In the genomic region with DNA sequence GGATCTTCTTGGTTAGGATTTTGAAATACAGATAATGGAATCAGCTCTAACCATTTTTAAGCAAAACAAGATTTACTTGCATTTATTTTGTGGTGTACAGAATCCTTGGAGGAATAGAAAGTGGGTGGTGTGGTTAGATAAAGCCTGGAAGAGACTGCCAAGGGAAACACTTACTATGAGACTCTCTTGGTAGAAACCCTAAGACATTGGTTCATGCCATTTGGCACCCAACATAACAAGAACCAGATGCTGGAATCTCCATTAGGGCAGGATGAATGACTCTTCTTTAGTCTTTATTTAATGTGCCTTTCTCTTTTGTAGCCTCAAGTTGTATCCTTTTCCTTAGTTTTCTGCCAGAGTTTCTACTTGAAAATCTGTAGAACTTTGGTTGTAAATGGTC, we compare ENCODE assay signal across 27 mouse cellular contexts.
DNase-seq lines count a peak whose midpoint lies in the region; ATAC-seq lines count a peak whose summit lies in the region.
"Had no signal": no experiment of that assay in that cellular context is flagged by ENCODE, and none has a peak within 500 bp of the region (broad histone marks: within the 10 kb centered on the region; RNA-seq: fewer than 3 reads in every experiment).

No protein-coding gene starts in this region.

- intact Hi-C loops in heart, postnatal 25 days (cut with DNase I): no loop called here

- no peaks in the 10 kb centered on the region for H3K36me3 ChIP-seq in embryonic facial prominence, embryonic 14.5 days (ENCODE audit: control insufficient read depth, insufficient read depth, low read length)
- H3K36me3 ChIP-seq in embryonic facial prominence, embryonic 10.5 days (replicated peaks): no peaks in the 10 kb centered on the region
- H3K36me3 ChIP-seq: embryonic facial prominence, embryonic 12.5 days; forebrain, embryonic 10.5 days; G1E; hindbrain, embryonic 12.5 days; hindbrain, embryonic 15.5 days had no signal

- DNase-seq in embryonic facial prominence, embryonic 14.5 days (ENCODE audit: low spot score): peak; percentile 73
- DNase-seq in embryonic facial prominence, embryonic 10.5 days (ENCODE audit: low spot score): no peak
- DNase-seq in heart, adult 8-10 months (ENCODE audit: low spot score): peak; percentile 24
- no peak for DNase-seq in heart, postnatal 25 days (ENCODE audit: low spot score)
- peak; percentile 2 for DNase-seq in lung, postnatal 36 days
- no peak for DNase-seq in lung, postnatal 25 days (ENCODE audit: low spot score)
- peak; percentile 18 for DNase-seq in skeletal muscle tissue, adult 2 months (ENCODE audit: low read depth, low spot score)
- DNase-seq in kidney, adult 18-20 months: no peak
- DNase-seq: adrenal gland, postnatal 10 days; adrenal gland, postnatal 36 days; B cell, adult 2 months; cerebellum, adult 18-20 months; cerebellum, adult 9-10 months; cerebellum, postnatal 14 days; gastrocnemius, postnatal 10 days; gastrocnemius, postnatal 36 days; kidney, adult 8-10 months had no signal

- no peaks in the 10 kb centered on the region for H3K4me1 ChIP-seq in embryonic facial prominence, embryonic 14.5 days (ENCODE audit: control insufficient read depth, insufficient read depth, low read length)
- no peaks in the 10 kb centered on the region for H3K4me1 ChIP-seq in embryonic facial prominence, embryonic 10.5 days
- H3K4me1 ChIP-seq: embryonic facial prominence, embryonic 12.5 days; forebrain, embryonic 10.5 days; forebrain, embryonic 13.5 days; hindbrain, embryonic 12.5 days; hindbrain, embryonic 15.5 days had no signal

- H3K27ac ChIP-seq in embryonic facial prominence, embryonic 14.5 days (replicated peaks; ENCODE audit: low read depth, low read length): no peak overlapping the region
- no peak overlapping the region for H3K27ac ChIP-seq in embryonic facial prominence, embryonic 10.5 days (replicated peaks)
- H3K27ac ChIP-seq: embryonic facial prominence, embryonic 12.5 days; forebrain, embryonic 10.5 days; forebrain, embryonic 13.5 days; hindbrain, embryonic 12.5 days; hindbrain, embryonic 15.5 days had no signal

- H3K9me3 ChIP-seq in embryonic facial prominence, embryonic 14.5 days (ENCODE audit: control insufficient read depth, low read length): no peaks in the 10 kb centered on the region
- H3K9me3 ChIP-seq in embryonic facial prominence, embryonic 10.5 days: no peaks in the 10 kb centered on the region
- H3K9me3 ChIP-seq: embryonic facial prominence, embryonic 12.5 days; forebrain, embryonic 10.5 days; forebrain, embryonic 13.5 days; G1E; hindbrain, embryonic 12.5 days; hindbrain, embryonic 15.5 days had no signal

- H3K4me3 ChIP-seq in embryonic facial prominence, embryonic 14.5 days (ENCODE audit: low read depth, low read length): no peak overlapping the region
- H3K4me3 ChIP-seq in embryonic facial prominence, embryonic 10.5 days: no peak overlapping the region
- H3K4me3 ChIP-seq: embryonic facial prominence, embryonic 12.5 days; erythroblast, embryonic 14.5 days; forebrain, embryonic 10.5 days; forebrain, embryonic 13.5 days; hindbrain, embryonic 12.5 days; hindbrain, embryonic 15.5 days had no signal

- no peak for ATAC-seq in embryonic facial prominence, embryonic 14.5 days (ENCODE audit: low read depth)
- ATAC-seq: forebrain, embryonic 13.5 days; forebrain, embryonic 16.5 days; intestine, postnatal 0 days had no signal

- H3K4me2 ChIP-seq in embryonic facial prominence, embryonic 14.5 days (ENCODE audit: low read depth, low read length): no peak overlapping the region
- H3K4me2 ChIP-seq: embryonic facial prominence, embryonic 12.5 days; forebrain, embryonic 13.5 days; hindbrain, embryonic 12.5 days; hindbrain, embryonic 15.5 days had no signal

- H3K9ac ChIP-seq in embryonic facial prominence, embryonic 14.5 days (ENCODE audit: low read depth, low read length): no peak overlapping the region
- H3K9ac ChIP-seq: embryonic facial prominence, embryonic 12.5 days; forebrain, embryonic 13.5 days; hindbrain, embryonic 12.5 days; hindbrain, embryonic 15.5 days had no signal

- no peaks in the 10 kb centered on the region for H3K27me3 ChIP-seq in embryonic facial prominence, embryonic 14.5 days (replicated peaks; ENCODE audit: control insufficient read depth, insufficient read depth, low read length)
- no peaks in the 10 kb centered on the region for H3K27me3 ChIP-seq in embryonic facial prominence, embryonic 10.5 days (replicated peaks; ENCODE audit: low read depth, poor library complexity, severe bottlenecking)
- H3K27me3 ChIP-seq: CH12.LX; embryonic facial prominence, embryonic 12.5 days; forebrain, embryonic 13.5 days; hindbrain, embryonic 12.5 days; hindbrain, embryonic 15.5 days had no signal

Comparison
In these comparisons a context has a peak if more than half of its experiments do, and no peak if none do; other contexts are left out.
1. DNase-seq: peak in embryonic facial prominence, embryonic 14.5 days (single experiment), heart, adult 8-10 months (single experiment), lung, postnatal 36 days (single experiment) and skeletal muscle tissue, adult 2 months (single experiment); none in embryonic facial prominence, embryonic 10.5 days (single experiment), heart, postnatal 25 days (single experiment), lung, postnatal 25 days (single experiment) and kidney, adult 18-20 months (single experiment).